Mouse (Mus musculus) right cerebral cortex, postnatal 14 days (tissue): ENCODE data around the gene Ddx17.

Experiments used
- DNase-seq: peaks from one replicate; pipeline ENCODE4 v3.0.0; 2022

Ddx17 gene

GRCm38 (mm10) chr15:79546410-79547288 lies at the start of gene Ddx17:
Ddx17 (minus strand) TSS chr15:79546741.
- peak; percentile 99 for DNase-seq

GRCm38 (mm10) chr15:79581581-79581980 lies 35.0 kb upstream of the Ddx17 start:
- no peak for DNase-seq

- no peak for DNase-seq
Observed at GRCm38 (mm10) chr15:79577671-79578426, 31.3 kb upstream of the Ddx17 start.

- no peak for DNase-seq
Observed at GRCm38 (mm10) chr15:79576947-79577346, 30.4 kb upstream of the Ddx17 start.

- DNase-seq, result no peak
Observed at GRCm38 (mm10) chr15:79575543-79576222, 29.1 kb upstream of the Ddx17 start.

- DNase-seq, result peak; percentile 24
Observed at GRCm38 (mm10) chr15:79562417-79562816, 15.9 kb upstream of the Ddx17 start.

- no peak for DNase-seq
Observed at GRCm38 (mm10) chr15:79559649-79560048, 13.1 kb upstream of the Ddx17 start.

GRCm38 (mm10) chr15:79552566-79552965 lies 6.0 kb upstream of the Ddx17 start:
- no peak for DNase-seq

- DNase-seq, result no peak
Observed at GRCm38 (mm10) chr15:79548226-79548625, 1.7 kb upstream of the Ddx17 start.

GRCm38 (mm10) chr15:79547289-79547820 lies 814 bp upstream of the Ddx17 start:
- peak; percentile 35 for DNase-seq

GRCm38 (mm10) chr15:79545921-79546399 lies 581 bp downstream of the Ddx17 start:
- DNase-seq, result peak; percentile 51

- no peak for DNase-seq
Observed at GRCm38 (mm10) chr15:79545496-79545895, 1.0 kb downstream of the Ddx17 start.

GRCm38 (mm10) chr15:79543968-79544367 lies 2.6 kb downstream of the Ddx17 start:
- DNase-seq, result no peak

- no peak for DNase-seq
Observed at GRCm38 (mm10) chr15:79533796-79534195, 12.7 kb downstream of the Ddx17 start.

- DNase-seq, result no peak
Observed at GRCm38 (mm10) chr15:79529935-79530334, 16.6 kb downstream of the Ddx17 start.

GRCm38 (mm10) chr15:79527991-79528639 lies 18.4 kb downstream of the Ddx17 start:
- no peak for DNase-seq

- no peak for DNase-seq
Observed at GRCm38 (mm10) chr15:79527192-79527591, 19.3 kb downstream of the Ddx17 start.

- no peak for DNase-seq
Observed at GRCm38 (mm10) chr15:79525979-79526768, 20.4 kb downstream of the Ddx17 start.

GRCm38 (mm10) chr15:79525564-79525963 lies 21.0 kb downstream of the Ddx17 start:
- DNase-seq, result no peak

GRCm38 (mm10) chr15:79519400-79520220 lies 26.9 kb downstream of the Ddx17 start:
- no peak for DNase-seq

GRCm38 (mm10) chr15:79518571-79518970 lies 28.0 kb downstream of the Ddx17 start:
- no peak for DNase-seq
